Mouse (Mus musculus) hematopoietic stem cell, adult 5-6 weeks (primary cell): ENCODE measurements around the gene Fbxl17. TPM values are rescaled to one million over a fixed set of nuclear protein-coding genes. Genes with fewer than 3 reads are reported as not detected.

Experiments
- ATAC-seq, 2 experiments: fragments of 125-278 bp in 1 of 2; replicated peaks in 1 of 2; 2 replicates each; pipeline ENCODE4 v1.8.0; 2016 to 2017; ENCODE audit warnings: inconsistent platforms in 2 of 2, mild to moderate bottlenecking in 2 of 2, moderate number of reproducible peaks in 2 of 2, low read depth in 1 of 2, moderate TSS enrichment in 1 of 2; ENCODE audit not compliant: low FRiP score in 2 of 2, poor library complexity in 2 of 2, severe bottlenecking in 2 of 2, insufficient read depth in 1 of 2, low TSS enrichment in 1 of 2
- total RNA-seq: library from RNA; stranded (forward); fragments of 172-1452, 232-1000 nt; gene quantifications from 2 replicates; pipeline ENCODE4 v1.2.3, GENCODE M21; 2017

Fbxl17 gene
- total RNA-seq, 1 experiment from 2014 or later, result 8.8 TPM

- no peak for ATAC-seq
Measured at GRCm38 (mm10) chr17:63085227-63085626, 414.6 kb downstream of the Fbxl17 start.

- no peak for ATAC-seq
Measured at GRCm38 (mm10) chr17:63079087-63079486, 420.7 kb downstream of the Fbxl17 start.

- no peak for ATAC-seq
Measured at GRCm38 (mm10) chr17:63077509-63077908, 422.3 kb downstream of the Fbxl17 start.

GRCm38 (mm10) chr17:63076661-63077060 is 423.2 kb downstream of the Fbxl17 start:
- no peak for ATAC-seq

GRCm38 (mm10) chr17:63076037-63076426 is 423.8 kb downstream of the Fbxl17 start:
- ATAC-seq, result no peak

- ATAC-seq, result no peak
Measured at GRCm38 (mm10) chr17:63075091-63076036, 424.5 kb downstream of the Fbxl17 start.

- ATAC-seq, result no peak
Measured at GRCm38 (mm10) chr17:63073342-63073741, 426.5 kb downstream of the Fbxl17 start.

GRCm38 (mm10) chr17:63071134-63071923 is 428.5 kb downstream of the Fbxl17 start:
- ATAC-seq, result no peak

GRCm38 (mm10) chr17:63070161-63070761 is 429.6 kb downstream of the Fbxl17 start:
- ATAC-seq, result no peak

GRCm38 (mm10) chr17:63062785-63063184 is 437.0 kb downstream of the Fbxl17 start:
- ATAC-seq, result no peak

GRCm38 (mm10) chr17:63061786-63062185 is 438.0 kb downstream of the Fbxl17 start:
- no peak for ATAC-seq

- ATAC-seq, result no peak
Measured at GRCm38 (mm10) chr17:63060814-63061213, 439.0 kb downstream of the Fbxl17 start.

- no peak for ATAC-seq
Measured at GRCm38 (mm10) chr17:63057740-63058388, 442.0 kb downstream of the Fbxl17 start.

GRCm38 (mm10) chr17:63056976-63057375 is 442.8 kb downstream of the Fbxl17 start:
- no peak for ATAC-seq

- no peak for ATAC-seq
Measured at GRCm38 (mm10) chr17:63053311-63053710, 446.5 kb downstream of the Fbxl17 start.

- no peak for ATAC-seq
Measured at GRCm38 (mm10) chr17:63046401-63046800, 453.4 kb downstream of the Fbxl17 start.

- ATAC-seq, result no peak
Measured at GRCm38 (mm10) chr17:63045297-63045696, 454.5 kb downstream of the Fbxl17 start.
